Mouse (Mus musculus): ENCODE measurements around the gene Ncor1.

- TF ChIP-seq CTCF (IDR thresholded peaks at IDR 0.05; ENCODE audit: control insufficient read depth, insufficient read depth, insufficient replicate concordance, low read depth, low read length) (no peak), POLR2A (IDR thresholded peaks at IDR 0.05; ENCODE audit: control insufficient read depth, low read depth, low read length) (no peak)
Observed at GRCm38 (mm10) chr11:62396405-62396804, 61.9 kb downstream of the Ncor1 start.

Measured in testis, adult 2 months (tissue).